Mouse (Mus musculus): ENCODE data around the gene Cyp2d40.

GRCm38 (mm10) chr15:82804708-82805639 lies 41.0 kb upstream of the Cyp2d40 start:
- peak; percentile 77 for TF ChIP-seq CTCF (IDR thresholded peaks at IDR 0.05; ENCODE audit: low read depth, low read length)
- TF ChIP-seq POLR2A (IDR thresholded peaks at IDR 0.05; ENCODE audit: extremely low read depth, insufficient read depth, low read length), result no peak
